In the genomic region with DNA sequence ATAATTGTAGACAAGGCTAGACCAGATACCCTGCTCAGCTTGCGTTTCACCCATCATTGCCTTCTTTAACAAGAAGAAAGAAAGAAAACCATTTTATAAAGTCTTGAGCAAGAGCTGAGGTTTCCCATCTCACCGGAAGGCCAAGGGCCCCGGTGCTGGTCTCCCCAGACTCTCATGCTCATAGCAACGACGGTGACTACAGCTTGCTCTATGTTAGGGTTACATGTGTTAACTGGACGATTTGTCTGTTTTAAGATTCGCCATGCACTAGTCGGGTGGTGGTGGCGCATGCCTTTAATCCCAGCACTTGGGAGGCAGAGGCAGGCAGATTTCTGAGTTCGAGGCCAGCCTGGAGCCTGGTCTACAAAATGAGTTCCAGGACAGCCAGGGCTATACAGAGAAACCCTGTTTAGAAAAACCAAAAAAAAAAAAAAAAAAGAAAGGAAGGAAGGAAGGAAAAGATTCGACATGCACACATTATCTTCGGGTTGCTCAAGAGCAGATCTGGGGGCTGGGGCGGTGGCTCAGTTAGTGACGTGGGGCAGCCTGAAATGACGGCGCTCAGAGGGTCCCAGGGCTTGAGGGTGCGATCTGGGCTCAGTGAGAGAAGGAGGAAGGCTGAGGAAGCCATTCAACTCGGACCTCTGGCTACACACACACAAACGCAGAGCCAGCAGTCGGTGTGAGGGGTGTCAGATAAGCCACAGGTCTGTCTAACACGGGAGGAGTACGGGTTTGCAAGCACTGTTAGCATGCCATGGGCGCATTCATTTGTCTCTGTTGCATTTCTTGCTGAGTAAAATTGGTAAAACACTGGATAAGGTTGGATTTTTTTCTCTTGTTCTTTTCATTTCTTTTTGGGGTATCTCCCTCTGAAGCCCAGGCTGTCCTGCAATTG, we compare ENCODE assay signal across 9 mouse cellular contexts. TPM values are rescaled to one million over a fixed set of nuclear protein-coding genes. Genes with fewer than 3 reads are reported as not detected.
DNase-seq lines count a peak whose midpoint lies in the region; ATAC-seq and TF ChIP-seq lines count a peak whose summit lies in the region.
"Had no signal": no experiment of that assay in that cellular context is flagged by ENCODE, and none has a peak within 500 bp of the region (broad histone marks: within the 10 kb centered on the region; RNA-seq: fewer than 3 reads in every experiment).

No protein-coding gene starts in this region.

- H3K36me3 ChIP-seq in kidney, embryonic 14.5 days (ENCODE audit: control insufficient read depth, insufficient read depth, low read length) = no peaks in the 10 kb centered on the region; the same call in 1 of the 2 replicates
- H3K36me3 ChIP-seq in embryonic facial prominence, embryonic 12.5 days = peaks cover 18% of the 10 kb centered on the region
- H3K36me3 ChIP-seq in limb, embryonic 10.5 days = peaks cover 63% of the 10 kb centered on the region
- no peaks in the 10 kb centered on the region for H3K36me3 ChIP-seq in midbrain, postnatal 0 days (ENCODE audit: insufficient read depth, low read length)

- H3K9me3 ChIP-seq in kidney, embryonic 14.5 days (ENCODE audit: control insufficient read depth, low read length) = no peaks in the 10 kb centered on the region
- H3K9me3 ChIP-seq in embryonic facial prominence, embryonic 12.5 days = no peaks in the 10 kb centered on the region
- no peaks in the 10 kb centered on the region for H3K9me3 ChIP-seq in limb, embryonic 10.5 days (replicated peaks)
- H3K9me3 ChIP-seq in midbrain, postnatal 0 days (ENCODE audit: low read length) = no peaks in the 10 kb centered on the region

- no peaks in the 10 kb centered on the region for H3K27me3 ChIP-seq in kidney, embryonic 14.5 days (ENCODE audit: control insufficient read depth, insufficient read depth, low read length)
- no peaks in the 10 kb centered on the region for H3K27me3 ChIP-seq in embryonic facial prominence, embryonic 12.5 days
- H3K27me3 ChIP-seq in limb, embryonic 10.5 days (ENCODE audit: low read depth, poor library complexity, severe bottlenecking) = no peaks in the 10 kb centered on the region
- H3K27me3 ChIP-seq in midbrain, postnatal 0 days (ENCODE audit: insufficient read depth, low read length) = no peaks in the 10 kb centered on the region

- H3K9ac ChIP-seq in kidney, embryonic 14.5 days (ENCODE audit: low read depth, low read length) = no peak overlapping the region
- H3K9ac ChIP-seq in embryonic facial prominence, embryonic 12.5 days = no peak overlapping the region
- no peak overlapping the region for H3K9ac ChIP-seq in midbrain, postnatal 0 days (replicated peaks; ENCODE audit: low read length, poor library complexity, severe bottlenecking)

- DNase-seq in kidney, adult 18-20 months = no peak
- no peak for DNase-seq in limb, embryonic 10.5 days (ENCODE audit: low spot score)
- no peak for DNase-seq in midbrain, postnatal 0 days (ENCODE audit: low spot score)
- DNase-seq in cerebellum, adult 8-10 months = no peak
- no peak for DNase-seq in left cerebral cortex, postnatal 4 days
- DNase-seq in frontal cortex, postnatal 36 days (ENCODE audit: low spot score in 2 of 2) = no peak
- DNase-seq: kidney, postnatal 10 days had no signal

- no peak for ATAC-seq in kidney, embryonic 14.5 days (ENCODE audit: low FRiP score, low TSS enrichment)
- no peak for ATAC-seq in embryonic facial prominence, embryonic 12.5 days (ENCODE audit: insufficient number of reproducible peaks, insufficient read depth, low FRiP score, low TSS enrichment)
- ATAC-seq in midbrain, postnatal 0 days (ENCODE audit: low FRiP score) = no peak

- TF ChIP-seq CTCF in midbrain, postnatal 0 days (IDR thresholded peaks at IDR 0.05) = no peak

- intact Hi-C loops in left cerebral cortex, postnatal 4 days (cut with DNase I) = no loop called here

- H3K27ac ChIP-seq in kidney, embryonic 14.5 days (ENCODE audit: low read depth, low read length) = no peak overlapping the region
- no peak overlapping the region for H3K27ac ChIP-seq in embryonic facial prominence, embryonic 12.5 days
- H3K27ac ChIP-seq in limb, embryonic 10.5 days = peak overlapping the region; percentile 94
- no peak overlapping the region for H3K27ac ChIP-seq in midbrain, postnatal 0 days (ENCODE audit: low read depth, low read length)

- WGBS in kidney, embryonic 14.5 days = 75% methylated on average over 23 of the region's 23 CpGs
- WGBS in embryonic facial prominence, embryonic 12.5 days = 86% methylated on average over 23 of the region's 23 CpGs
- WGBS in limb, embryonic 10.5 days = 89% methylated on average over 23 of the region's 23 CpGs
- WGBS in midbrain, postnatal 0 days = 83% methylated on average over 23 of the region's 23 CpGs

- H3K4me3 ChIP-seq in kidney, embryonic 14.5 days (ENCODE audit: low read length) = peak overlapping the region; percentile 84
- peak overlapping the region; percentile 65 for H3K4me3 ChIP-seq in embryonic facial prominence, embryonic 12.5 days
- H3K4me3 ChIP-seq in limb, embryonic 10.5 days = peak overlapping the region; percentile 82
- peak overlapping the region; percentile 55; the same call in 1 of the 2 replicates for H3K4me3 ChIP-seq in midbrain, postnatal 0 days (ENCODE audit: low read depth, low read length)

- H3K4me2 ChIP-seq in kidney, embryonic 14.5 days (replicated peaks; ENCODE audit: low read depth, low read length) = peak overlapping the region; percentile 69
- peak overlapping the region; percentile 62 for H3K4me2 ChIP-seq in embryonic facial prominence, embryonic 12.5 days (replicated peaks)
- peak overlapping the region; percentile 62 for H3K4me2 ChIP-seq in midbrain, postnatal 0 days (ENCODE audit: low read depth, low read length, poor library complexity, severe bottlenecking)

- H3K4me1 ChIP-seq in kidney, embryonic 14.5 days (ENCODE audit: control insufficient read depth, insufficient read depth, low read length) = peaks cover 8% of the 10 kb centered on the region; the same call in 1 of the 2 replicates
- peaks cover 15% of the 10 kb centered on the region for H3K4me1 ChIP-seq in embryonic facial prominence, embryonic 12.5 days
- H3K4me1 ChIP-seq in limb, embryonic 10.5 days = peaks cover 36% of the 10 kb centered on the region
- peaks cover 13% of the 10 kb centered on the region; the same call in 1 of the 2 replicates for H3K4me1 ChIP-seq in midbrain, postnatal 0 days (ENCODE audit: insufficient read depth, low read length)

RNA-seq across cellular contexts. Expression of gene Ldlr, which starts 2.2 kb away (rescaled TPM):
- 13.2 and 15.8 TPM in 2 replicates for polyA plus RNA-seq in kidney, embryonic 14.5 days (2014; fragmentation: Nextera tagmentation; extraction: Ambion mirVana)
- 33.5 and 36.8 TPM in 2 replicates for polyA plus RNA-seq in embryonic facial prominence, embryonic 12.5 days (2016; fragmentation: Nextera tagmentation; extraction: Ambion mirVana)
- 55.2 and 57.3 TPM in 2 replicates for polyA plus RNA-seq in limb, embryonic 10.5 days (2016; fragmentation: Nextera tagmentation; extraction: Ambion mirVana)
- total RNA-seq in midbrain, postnatal 0 days (2014; rRNA removed) = 16.7 and 27.7 TPM in 2 replicates
- 9.6 and 10.3 TPM in 2 replicates for polyA plus RNA-seq in midbrain, postnatal 0 days (2015; fragmentation: Nextera tagmentation; extraction: Ambion mirVana)
- total RNA-seq in left cerebral cortex, postnatal 4 days (2021) = 10 to 100 TPM; 25.2 to 32.4 TPM

RNA-seq across cellular contexts. Expression of gene Spc24, which starts 34.6 kb away (rescaled TPM):
- 139 and 150 TPM in 2 replicates for polyA plus RNA-seq in kidney, embryonic 14.5 days (2014; fragmentation: Nextera tagmentation; extraction: Ambion mirVana)
- polyA plus RNA-seq in embryonic facial prominence, embryonic 12.5 days (2016; fragmentation: Nextera tagmentation; extraction: Ambion mirVana) = 117 and 126 TPM in 2 replicates
- 225 and 232 TPM in 2 replicates for polyA plus RNA-seq in limb, embryonic 10.5 days (2016; fragmentation: Nextera tagmentation; extraction: Ambion mirVana)
- 5.5 and 6.6 TPM in 2 replicates for total RNA-seq in midbrain, postnatal 0 days (2014; rRNA removed)
- 6.3 and 8.2 TPM in 2 replicates for polyA plus RNA-seq in midbrain, postnatal 0 days (2015; fragmentation: Nextera tagmentation; extraction: Ambion mirVana)
- 1 to 10 TPM; 4.9 to 5.9 TPM for total RNA-seq in left cerebral cortex, postnatal 4 days (2021)

Comparison
In these comparisons a context has a peak if more than half of its experiments do, and no peak if none do; other contexts are left out.
1. RNA of gene Spc24, which starts 34.6 kb away (polyA plus RNA-seq): 225 to 232 TPM in limb, embryonic 10.5 days, 139 to 150 TPM in kidney, embryonic 14.5 days and 117 to 126 TPM in embryonic facial prominence, embryonic 12.5 days; 6.3 to 8.2 TPM in midbrain, postnatal 0 days; every median in the first group is over 10 times any median in the second.
2. Peak in every context shown above with its lines, with median percentiles within 50 percentile points of each other: H3K4me2 ChIP-seq and H3K4me3 ChIP-seq.